Mouse (Mus musculus) CH12F3 (cell line): ENCODE results near the gene Rae1.

Experiments used
- in situ Hi-C: fragments of 300-500 bp; cut with MboI; formaldehyde crosslinking; loops from 2 replicates; pipeline ENCODE4 v1.14.3; 2020; ENCODE audit warnings: low sequenced_read_pairs

The Rae1 gene

DNA sequence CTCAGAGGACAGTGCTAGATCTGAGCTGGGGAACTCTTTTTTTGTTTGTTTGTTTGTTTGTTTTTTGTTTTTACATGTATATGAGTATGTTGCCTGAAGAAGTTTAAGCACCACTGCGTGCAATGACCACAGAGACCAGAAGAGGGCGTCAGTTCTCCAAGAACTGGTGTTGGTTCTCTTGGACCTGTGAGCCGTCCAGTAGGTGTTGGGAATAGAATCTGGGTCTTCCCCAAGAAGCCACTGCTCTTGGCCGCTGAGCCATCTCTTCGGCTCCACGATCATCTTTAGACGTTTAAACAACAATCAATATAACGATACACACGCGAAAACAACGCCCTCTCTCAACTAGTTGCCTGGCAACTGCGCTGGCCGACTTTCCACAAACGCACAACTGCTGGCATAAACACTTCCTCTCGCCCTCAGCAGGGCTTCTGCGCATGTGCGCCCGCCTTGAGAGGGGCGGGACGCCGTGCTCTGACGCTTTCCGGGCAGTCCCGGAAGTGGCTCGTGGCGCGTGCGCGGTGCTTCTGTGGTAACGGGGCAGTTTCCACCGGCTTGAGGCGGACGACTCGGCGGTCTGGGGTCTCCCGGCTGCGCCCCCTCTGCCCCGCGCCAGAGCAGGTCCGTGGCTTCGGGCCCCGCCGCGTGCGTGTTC, at the start of gene Rae1:
TSS of gene Rae1 (plus strand) at position 488 of the 655 bp plus-strand sequence.
- in situ Hi-C loops: loop anchor here (5.0 to 25.0 kb wide), 5 partner anchors 78 to 1088 kb away; partner anchors contain the start of genes Fam209 and Stx16

GRCm38 (mm10) chr2:172950119-172950676, 49.7 kb upstream of the Rae1 start:
- in situ Hi-C loops: no loop called here

DNA sequence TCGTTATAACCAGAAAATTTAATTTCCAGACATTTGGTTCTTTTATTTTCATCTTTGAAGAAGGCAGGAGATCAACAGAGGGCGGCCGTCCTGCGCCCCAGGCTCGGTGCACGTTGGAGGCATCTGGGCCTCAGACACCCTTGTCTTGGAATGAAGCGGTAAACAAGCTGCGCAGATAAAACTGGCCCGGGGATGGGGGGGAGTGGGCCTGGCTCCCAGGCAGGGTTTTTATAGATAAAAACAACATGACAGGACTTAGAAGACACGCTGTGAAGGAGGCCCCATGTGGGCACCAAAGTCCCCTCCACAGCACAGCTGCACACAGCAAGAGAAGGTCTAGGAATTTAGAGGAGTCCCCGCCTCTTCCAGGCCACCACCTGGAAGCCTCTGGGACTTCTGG, 49.2 kb upstream of the Rae1 start:
- in situ Hi-C loops: no loop called here

- in situ Hi-C loops: no loop called here
These were observed 47.9 kb upstream of the Rae1 start for GRCm38 (mm10) chr2:172951976-172952375.

DNA sequence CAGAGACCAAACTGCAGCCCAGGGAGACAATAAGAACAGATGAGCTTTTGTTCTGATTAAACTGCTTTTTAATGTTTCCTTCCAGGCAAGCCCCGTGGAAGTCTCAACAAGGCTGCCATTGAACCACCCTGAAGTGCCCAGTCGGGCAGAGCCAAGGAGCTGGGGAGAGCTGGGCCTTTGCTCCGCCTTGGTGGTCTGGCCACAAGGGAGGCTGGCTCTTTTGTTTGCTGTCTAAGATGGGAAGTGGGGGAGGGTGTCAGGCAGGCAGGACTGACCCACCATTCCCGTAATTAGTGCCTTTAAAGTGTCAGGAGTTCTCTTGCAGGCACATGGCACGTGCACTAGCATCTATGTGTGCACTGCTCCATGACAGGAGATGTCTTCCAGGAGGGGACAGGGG, 41.3 kb upstream of the Rae1 start:
- in situ Hi-C loops: no loop called here

GRCm38 (mm10) chr2:172959006-172959768, 40.7 kb upstream of the Rae1 start:
- in situ Hi-C loops: no loop called here

DNA sequence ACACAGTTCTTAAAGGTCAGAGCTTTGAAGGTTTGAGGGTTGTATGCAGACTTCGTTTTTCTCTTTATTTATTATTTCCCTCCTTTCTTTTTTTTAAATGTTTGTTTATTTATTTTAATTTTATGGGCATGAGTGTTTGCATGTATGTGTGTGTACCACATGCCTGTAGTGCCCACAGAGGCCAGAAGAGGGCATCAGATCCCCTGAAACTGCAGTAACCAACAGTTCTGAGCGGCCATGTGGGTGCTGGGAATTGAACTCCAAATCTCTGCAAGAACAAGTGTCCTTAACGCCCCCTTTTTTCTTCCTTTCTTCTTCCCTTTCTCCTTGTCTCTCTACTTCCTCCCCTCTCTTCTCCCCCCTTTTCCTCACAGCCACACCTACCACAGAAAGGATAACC, 39.6 kb upstream of the Rae1 start:
- in situ Hi-C loops: no loop called here

- in situ Hi-C loops: no loop called here
These were observed 38.7 kb upstream of the Rae1 start for GRCm38 (mm10) chr2:172961211-172961610.

GRCm38 (mm10) chr2:172965249-172965648, 34.7 kb upstream of the Rae1 start:
- in situ Hi-C loops: no loop called here

DNA sequence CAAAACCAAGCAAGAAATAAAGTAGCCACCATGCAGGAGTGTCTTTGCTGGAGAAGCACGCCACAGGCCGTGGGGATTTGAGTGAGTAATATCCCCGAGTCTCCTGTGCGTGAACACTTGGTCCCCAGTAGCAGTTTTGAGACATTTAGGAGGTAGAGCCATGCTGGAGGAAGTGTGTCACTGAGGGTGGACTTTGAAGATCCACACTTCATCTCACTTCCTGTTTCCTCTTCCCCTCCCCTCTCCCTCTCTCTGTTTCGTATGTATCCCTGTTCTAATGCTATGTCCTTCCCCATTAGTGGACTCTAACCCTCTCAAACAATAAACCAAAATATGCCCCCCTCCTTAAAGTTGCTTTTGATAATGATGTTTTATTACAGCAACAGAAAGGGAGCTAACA, 33.4 kb upstream of the Rae1 start:
- in situ Hi-C loops: no loop called here

GRCm38 (mm10) chr2:172971865-172972264, 28.1 kb upstream of the Rae1 start:
- in situ Hi-C loops: no loop called here

DNA sequence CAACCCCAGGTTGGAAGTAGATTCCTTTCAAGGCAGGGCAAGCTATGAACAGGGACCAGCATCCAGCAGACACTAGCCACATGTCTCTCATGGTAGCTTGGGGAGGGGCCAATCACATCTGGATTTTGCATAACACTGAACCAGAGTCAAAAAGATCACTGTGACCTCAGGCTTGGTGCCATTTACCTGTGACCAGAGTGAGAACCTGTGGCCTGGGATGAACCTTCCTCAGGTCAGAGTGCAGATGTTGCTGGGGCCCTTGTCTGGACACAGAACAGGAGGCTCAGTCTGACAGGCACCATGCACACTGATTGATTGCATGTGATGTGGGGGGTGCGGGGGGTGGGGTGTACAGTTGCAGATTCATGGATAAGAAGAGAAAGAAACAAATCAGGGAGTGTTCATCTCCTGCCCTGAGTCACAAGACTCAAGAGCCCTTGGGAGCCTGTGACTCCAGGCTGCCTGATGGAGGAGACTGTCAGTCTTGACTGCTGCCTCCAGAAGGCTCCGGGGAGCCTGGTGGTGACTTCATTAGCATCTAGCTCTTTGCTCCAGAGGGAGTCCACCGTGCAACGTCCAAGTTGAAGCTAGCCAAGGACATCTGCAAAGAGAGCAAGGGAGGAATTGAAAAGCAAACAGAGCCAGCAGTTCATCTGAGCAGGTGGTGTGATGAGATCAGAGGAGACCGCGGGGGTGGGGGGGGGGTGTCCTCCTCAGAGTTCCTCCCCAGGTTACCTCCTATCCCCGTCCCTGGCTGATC, 25.9 kb upstream of the Rae1 start:
- in situ Hi-C loops: no loop called here

DNA sequence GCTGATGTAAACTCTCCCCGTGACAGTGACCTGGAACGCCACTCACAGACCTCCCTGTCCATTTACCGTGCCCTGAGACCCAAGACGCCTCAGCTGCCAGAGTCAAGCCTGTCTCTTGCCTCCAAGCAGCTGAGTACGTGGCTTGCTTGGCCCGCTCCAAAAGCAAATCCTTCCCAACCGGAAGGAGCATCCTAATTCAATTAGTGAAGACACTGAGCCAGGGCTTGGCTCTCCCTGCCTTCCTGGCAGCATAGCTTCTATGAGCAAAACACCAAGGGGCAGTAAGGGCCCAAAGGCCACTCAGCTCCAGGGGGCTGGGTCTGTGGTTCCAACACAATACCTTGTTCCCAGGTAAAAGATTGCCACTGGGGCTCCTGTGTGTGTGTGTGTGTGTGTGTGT, 25.2 kb upstream of the Rae1 start:
- in situ Hi-C loops: loop anchor here (25.0 kb wide), 1 partner anchor 588 kb away; no protein-coding TSS in a partner anchor

- in situ Hi-C loops: loop anchor here (25.0 kb wide), 1 partner anchor 587 kb away; no protein-coding TSS in a partner anchor
These were observed 24.8 kb upstream of the Rae1 start for GRCm38 (mm10) chr2:172975159-172975558.

DNA sequence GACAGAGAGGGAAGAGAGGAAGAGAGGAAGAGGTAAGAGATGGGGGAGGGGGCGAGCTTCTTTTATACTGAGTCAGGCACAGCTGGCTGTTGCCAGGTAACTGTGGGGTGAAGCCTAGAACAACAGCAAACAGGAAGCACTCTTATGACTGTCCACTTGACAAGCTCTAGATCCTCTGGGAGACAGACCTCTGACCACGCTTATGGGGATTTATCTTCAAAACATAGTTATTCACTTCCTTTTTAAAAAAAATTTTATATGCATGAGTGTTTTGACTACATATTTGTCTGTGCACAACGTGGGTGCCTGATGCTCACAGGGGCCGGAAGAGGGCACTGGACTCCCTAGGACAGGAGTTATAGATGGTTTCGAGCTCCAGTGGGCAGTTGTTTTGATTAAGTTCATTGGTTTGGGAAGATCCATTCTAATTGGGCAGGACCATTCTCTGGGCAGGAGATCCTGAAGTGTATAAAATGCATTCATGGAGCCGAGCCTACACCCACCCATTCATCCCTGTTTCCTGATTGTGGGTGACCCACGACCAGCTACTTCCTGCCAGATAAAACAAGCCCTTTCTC, 23.2 kb upstream of the Rae1 start:
- in situ Hi-C loops: loop anchor here (25.0 kb wide), 1 partner anchor 586 kb away; no protein-coding TSS in a partner anchor

GRCm38 (mm10) chr2:172977409-172978130, 22.3 kb upstream of the Rae1 start, which contains the start of gene Spo11:
TSS of gene Spo11 (plus strand) at chr2:172977700.
- in situ Hi-C loops: loop anchor here (25.0 kb wide), 1 partner anchor 585 kb away; no protein-coding TSS in a partner anchor

DNA sequence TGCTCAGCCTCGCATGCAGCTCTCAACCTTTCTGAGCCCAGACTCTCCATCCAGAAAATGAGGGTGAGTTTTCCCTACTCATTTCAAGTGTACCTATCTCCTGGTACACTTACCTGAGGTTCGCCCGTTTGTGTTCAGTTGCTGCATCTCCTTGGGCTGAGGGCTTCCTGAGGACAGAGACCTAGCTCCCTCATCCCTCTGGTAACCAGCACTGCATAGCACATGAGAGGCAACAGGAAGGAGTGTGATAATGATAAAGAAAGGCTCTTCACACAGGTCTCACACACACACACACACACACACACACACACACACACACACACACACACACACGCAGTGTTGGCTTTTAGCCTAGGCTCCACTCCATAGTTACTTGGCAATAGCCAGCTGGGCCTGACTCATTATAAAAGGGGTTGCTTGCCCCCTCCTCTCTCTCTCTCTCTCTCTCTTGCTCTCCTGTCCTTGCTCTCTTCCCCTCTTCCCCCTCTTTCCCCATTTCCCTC, 21.7 kb upstream of the Rae1 start:
- in situ Hi-C loops: loop anchor here (25.0 kb wide), 1 partner anchor 584 kb away; no protein-coding TSS in a partner anchor

DNA sequence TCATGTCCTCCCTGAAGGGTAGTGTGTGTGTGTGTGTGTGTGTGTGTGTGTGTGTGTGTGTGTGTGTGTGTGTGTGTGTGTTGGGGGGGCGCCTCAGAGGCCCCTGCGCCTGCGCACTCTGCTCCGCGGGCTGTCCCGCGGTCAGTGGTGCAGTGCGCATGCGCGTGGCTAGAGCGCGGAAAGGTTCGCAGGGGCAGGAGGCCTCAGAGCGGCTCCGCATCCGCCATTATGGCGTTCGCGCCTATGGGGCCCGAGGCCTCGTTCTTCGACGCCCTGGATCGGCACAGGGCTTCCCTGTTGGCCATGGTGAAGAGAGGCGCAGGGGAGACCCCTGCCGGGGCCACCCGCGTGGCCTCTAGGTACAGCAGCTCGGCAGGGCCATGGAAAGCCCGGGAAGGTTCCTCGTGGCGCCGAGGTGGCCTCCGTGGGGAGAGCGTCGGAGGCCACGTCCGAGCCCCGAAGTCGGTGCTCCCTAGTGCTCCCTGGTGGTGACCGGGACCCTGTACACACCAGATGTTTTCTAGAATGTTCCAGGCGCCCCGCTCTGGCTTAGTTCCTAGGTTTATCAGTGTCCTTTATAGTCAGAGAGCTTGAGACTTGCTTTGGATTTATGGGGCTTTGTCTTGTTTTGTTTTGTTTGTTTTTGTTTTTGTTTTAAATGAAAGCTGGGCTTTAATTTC, 20.1 kb upstream of the Rae1 start:
- in situ Hi-C loops: loop anchor here (25.0 kb wide), 1 partner anchor 582 kb away; no protein-coding TSS in a partner anchor
